Mouse (Mus musculus) limb, embryonic 14.5 days (tissue): ENCODE data around the gene Gstp2. TPM values are rescaled to one million over a fixed set of nuclear protein-coding genes. Genes with fewer than 3 reads are reported as not detected.

Experiments used
- ATAC-seq: fragments of 200-750 bp; cut with Nextera tagmentation; 2 replicates; pipeline ENCODE4 v1.8.0; 2017; ENCODE audit warnings: low read depth, moderate number of reproducible peaks, moderate TSS enrichment; ENCODE audit not compliant: low FRiP score
- DNase-seq: peaks from one replicate; pipeline ENCODE4 v3.0.0-alpha.2; 2015; ENCODE audit warnings: low spot score
- H3K27ac ChIP-seq: fragments of 300-500 bp; sonication (generic); replicated peaks from 2 replicates; pipeline ENCODE4 v1.5.1; 2014; ENCODE audit warnings: low read depth, mild to moderate bottlenecking, low read length, moderate library complexity, mixed read lengths
- H3K27me3 ChIP-seq: fragments of 300-500 bp; sonication (generic); 2 replicates; pipeline ENCODE4 v1.6.1; 2014; ENCODE audit warnings: low read length, mixed read lengths; ENCODE audit not compliant: control insufficient read depth, insufficient read depth
- H3K36me3 ChIP-seq: fragments of 300-500 bp; sonication (generic); 2 replicates; pipeline ENCODE4 v1.6.1; 2014; ENCODE audit warnings: mild to moderate bottlenecking, low read length, moderate library complexity, mixed read lengths; ENCODE audit not compliant: control insufficient read depth, insufficient read depth
- H3K4me1 ChIP-seq: fragments of 300-500 bp; sonication (generic); 2 replicates; pipeline ENCODE4 v1.6.1; 2014; ENCODE audit warnings: antibody characterized with exemption, low read length, mixed read lengths; ENCODE audit not compliant: control insufficient read depth, insufficient read depth
- H3K4me2 ChIP-seq: fragments of 300-500 bp; sonication (generic); replicated peaks from 2 replicates; pipeline ENCODE4 v1.6.1; 2014; ENCODE audit warnings: low read depth, mild to moderate bottlenecking, low read length, moderate library complexity; ENCODE audit not compliant: severe bottlenecking
- H3K4me3 ChIP-seq: fragments of 300-500 bp; sonication (generic); replicated peaks from 2 replicates; pipeline ENCODE4 v1.5.1; 2014; ENCODE audit warnings: low read length
- H3K9ac ChIP-seq: fragments of 300-500 bp; sonication (generic); 2 replicates; pipeline ENCODE4 v1.6.1; 2014; ENCODE audit warnings: mild to moderate bottlenecking, low read depth, low read length, moderate library complexity; ENCODE audit not compliant: severe bottlenecking
- H3K9me3 ChIP-seq: fragments of 300-500 bp; sonication (generic); 2 replicates; pipeline ENCODE4 v1.6.1; 2016; ENCODE audit warnings: low read length; ENCODE audit not compliant: control insufficient read depth
- POLR2A ChIP-seq: fragments of 200-500 bp; IDR thresholded peaks from 2 replicates; pipeline ENCODE4 v1.8.0; 2012; ENCODE audit warnings: inconsistent platforms, mild to moderate bottlenecking, moderate library complexity, borderline replicate concordance; ENCODE audit not compliant: insufficient read depth, insufficient read length; ENCODE audit errors: extremely low read depth
- WGBS: fragments of 180-500 bp; shearing (Covaris S2); extraction: QIAGEN DNeasy Blood & Tissue Kit; methylation state at CpG from one replicate; pipeline ENCODE4 v1.1.7; 2014; 5-methylcytosine and 5-hydroxymethylcytosine counted together
- polyA plus RNA-seq, 2 experiments: library from polyadenylated mRNA; depleted of rRNA in 1 of 2; stranded (reverse) in 1 of 2; unstranded in 1 of 2; fragments of >200 nt; fragmentation: Nextera tagmentation in 1 of 2; extraction: Ambion mirVana in 1 of 2; gene quantifications; 2 replicates each; pipeline versions ENCODE4 v1.2.1 to v1.2.3; 2012 to 2014

Gene Gstp2
- polyA plus RNA-seq, 2 experiments, result 1.7 to 10.8 TPM

- no peak for DNase-seq
- 62% methylated on average over 8 of the region's 8 CpGs for WGBS
- H3K27me3 ChIP-seq, result no peaks in the 10 kb centered on the region
- H3K4me1 ChIP-seq, result no peaks in the 10 kb centered on the region
- no peak overlapping the region for H3K4me3 ChIP-seq
- no peak overlapping the region for H3K9ac ChIP-seq
- no peak overlapping the region for H3K27ac ChIP-seq
- ATAC-seq, result no peak
- H3K9me3 ChIP-seq, result no peaks in the 10 kb centered on the region
- no peak for TF ChIP-seq POLR2A
- H3K4me2 ChIP-seq, result no peak overlapping the region
- H3K36me3 ChIP-seq, result no peaks in the 10 kb centered on the region
Observed at GRCm38 (mm10) chr19:4080511-4081009, 34.7 kb upstream of the Gstp2 start.

- H3K4me1 ChIP-seq, result no peaks in the 10 kb centered on the region
- no peak overlapping the region for H3K27ac ChIP-seq
- no peak overlapping the region for H3K4me2 ChIP-seq
- H3K36me3 ChIP-seq, result no peaks in the 10 kb centered on the region
- ATAC-seq (no peak), DNase-seq (no peak)
- no peak overlapping the region for H3K4me3 ChIP-seq
- 79% methylated on average over 1 of the region's 1 CpGs for WGBS
- TF ChIP-seq POLR2A, result no peak
- H3K27me3 ChIP-seq, result no peaks in the 10 kb centered on the region
- H3K9me3 ChIP-seq, result no peaks in the 10 kb centered on the region
- no peak overlapping the region for H3K9ac ChIP-seq
Observed at GRCm38 (mm10) chr19:4079594-4079993, 33.8 kb upstream of the Gstp2 start.

- H3K4me1 ChIP-seq, result no peaks in the 10 kb centered on the region
- WGBS, result 93% methylated on average over 1 of the region's 1 CpGs
Observed at GRCm38 (mm10) chr19:4075531-4075930, 29.7 kb upstream of the Gstp2 start.

DNA sequence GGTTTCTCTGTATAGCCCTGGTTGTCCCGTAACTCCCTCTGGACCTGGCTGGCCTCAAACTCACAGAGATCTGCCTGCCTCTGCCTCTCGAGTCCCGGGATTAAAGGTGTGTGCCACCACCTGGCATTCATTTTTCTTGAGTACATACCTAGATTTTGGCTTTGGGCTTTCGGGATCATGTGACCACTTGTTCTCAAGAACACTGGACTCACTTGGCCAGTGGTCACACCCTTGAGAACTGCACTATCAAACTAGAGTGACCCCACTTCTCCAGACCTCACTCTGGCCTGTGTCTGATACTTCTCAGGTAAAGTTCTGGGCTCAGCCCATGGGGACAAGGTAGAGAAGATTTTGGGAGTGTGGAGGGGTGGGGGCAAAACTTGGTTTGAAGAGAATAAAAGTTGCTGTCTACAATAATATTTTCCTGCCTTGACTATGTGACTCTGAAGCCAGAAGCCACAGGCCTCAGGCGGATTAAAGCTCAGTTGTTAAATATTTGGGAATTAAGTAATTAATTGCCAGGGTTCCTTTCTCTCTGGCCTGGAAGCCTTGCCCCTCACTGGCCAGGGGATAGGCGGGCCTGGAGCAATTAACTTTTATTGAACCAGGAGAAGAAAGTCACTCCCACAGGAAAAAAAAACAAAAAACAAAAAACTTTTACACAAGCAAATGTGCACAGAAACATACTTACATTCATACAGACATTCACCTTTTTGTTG is 27.0 kb upstream of the Gstp2 start:
- 0 out of 2 replicates have a peak overlapping the region, but pooled peaks have one; percentile 4 for H3K9ac ChIP-seq
- H3K36me3 ChIP-seq, result no peaks in the 10 kb centered on the region
- H3K4me2 ChIP-seq, result no peak overlapping the region
- no peak for ATAC-seq
- no peak for DNase-seq
- no peaks in the 10 kb centered on the region for H3K4me1 ChIP-seq
- H3K9me3 ChIP-seq, result no peaks in the 10 kb centered on the region
- no peak overlapping the region for H3K4me3 ChIP-seq
- H3K27me3 ChIP-seq, result no peaks in the 10 kb centered on the region
- TF ChIP-seq POLR2A, result no peak
- 64% methylated on average over 6 of the region's 6 CpGs for WGBS
- no peak overlapping the region for H3K27ac ChIP-seq

More at GRCm38 (mm10) chr19:4075531-4075930, 29.7 kb upstream of the Gstp2 start:
- no peaks in the 10 kb centered on the region for H3K36me3 ChIP-seq
- no peak for TF ChIP-seq POLR2A
- no peak overlapping the region for H3K27ac ChIP-seq
- no peaks in the 10 kb centered on the region for H3K9me3 ChIP-seq
- no peak overlapping the region for H3K9ac ChIP-seq
- no peaks in the 10 kb centered on the region for H3K27me3 ChIP-seq
- no peak overlapping the region for H3K4me3 ChIP-seq
- DNase-seq (no peak), ATAC-seq (no peak)
- no peak overlapping the region for H3K4me2 ChIP-seq

GRCm38 (mm10) chr19:4071406-4071805 is 25.6 kb upstream of the Gstp2 start:
- Histone ChIP-seq H3K4me2 (no peak overlapping the region), H3K9me3 (no peaks in the 10 kb centered on the region), H3K36me3 (no peaks in the 10 kb centered on the region), H3K27me3 (no peaks in the 10 kb centered on the region), H3K4me3 (no peak overlapping the region), H3K27ac (no peak overlapping the region), H3K9ac (no peak overlapping the region), H3K4me1 (no peaks in the 10 kb centered on the region)
- no peak for TF ChIP-seq POLR2A
- ATAC-seq (no peak), DNase-seq (no peak)
- 85% methylated on average over 6 of the region's 6 CpGs for WGBS

- no peak for TF ChIP-seq POLR2A
- Histone ChIP-seq H3K36me3 (no peaks in the 10 kb centered on the region), H3K9me3 (no peaks in the 10 kb centered on the region), H3K9ac (no peak overlapping the region), H3K4me3 (no peak overlapping the region), H3K4me2 (no peak overlapping the region), H3K4me1 (no peaks in the 10 kb centered on the region), H3K27me3 (no peaks in the 10 kb centered on the region), H3K27ac (no peak overlapping the region)
- ATAC-seq, result no peak
- no peak for DNase-seq
- 83% methylated on average over 8 of the region's 8 CpGs for WGBS
Observed at GRCm38 (mm10) chr19:4070756-4071155, 24.9 kb upstream of the Gstp2 start.
